Mouse (Mus musculus) liver, adult 2 months (tissue): ENCODE data around the gene 1700029H14Rik. TPM values are rescaled to one million over a fixed set of nuclear protein-coding genes. Genes with fewer than 3 reads are reported as not detected.

Experiments used
- DNase-seq: peaks from one replicate; pipeline ENCODE4 v3.0.0-alpha.2; 2011; ENCODE audit warnings: low read depth, low spot score; ENCODE audit errors: extremely low read depth
- H3K27ac ChIP-seq: fragments of 200-500 bp; replicated peaks from 2 replicates; pipeline ENCODE4 v1.5.1; 2012; ENCODE audit warnings: low read depth, mild to moderate bottlenecking, control low read depth, inconsistent platforms, low read length; ENCODE audit not compliant: insufficient read depth
- H3K27me3 ChIP-seq: fragments of 200-500 bp; 2 replicates; pipeline ENCODE4 v1.6.1; 2012; ENCODE audit warnings: mild to moderate bottlenecking, moderate library complexity, low read length, inconsistent platforms; ENCODE audit not compliant: control insufficient read depth, insufficient read depth
- H3K36me3 ChIP-seq: fragments of 200-500 bp; 2 replicates; pipeline ENCODE4 v1.6.1; 2012; ENCODE audit warnings: low read length, inconsistent platforms; ENCODE audit not compliant: control insufficient read depth, insufficient read depth
- H3K4me1 ChIP-seq: fragments of 200-500 bp; 2 replicates; pipeline ENCODE4 v1.6.1; 2011; ENCODE audit warnings: low read length; ENCODE audit not compliant: control insufficient read depth, insufficient read depth
- H3K4me3 ChIP-seq: fragments of 200-500 bp; 2 replicates; pipeline ENCODE4 v1.5.1; 2011; ENCODE audit warnings: low read depth, mild to moderate bottlenecking, control low read depth, low read length, moderate library complexity; ENCODE audit not compliant: insufficient read depth
- H3K79me2 ChIP-seq: fragments of 200-500 bp; 2 replicates; pipeline ENCODE4 v1.6.1; 2012; ENCODE audit warnings: inconsistent platforms, mild to moderate bottlenecking, low read length, moderate library complexity; ENCODE audit not compliant: control insufficient read depth, insufficient read depth
- H3K9ac ChIP-seq: fragments of 200-500 bp; 2 replicates; pipeline ENCODE4 v1.6.1; 2012; ENCODE audit warnings: low read depth, mild to moderate bottlenecking, control low read depth, inconsistent platforms, low read length
- CTCF ChIP-seq: fragments of 200-500 bp; IDR thresholded peaks from 2 replicates; pipeline ENCODE4 v1.5.1; 2011; ENCODE audit warnings: low read depth, low read length, control low read depth
- POLR2A ChIP-seq: fragments of 200-500 bp; IDR thresholded peaks from 2 replicates; pipeline ENCODE4 v1.6.1; 2011; ENCODE audit warnings: low read length, control low read depth; ENCODE audit not compliant: insufficient read depth; ENCODE audit errors: extremely low read depth
- WGBS: fragments of 180-500 bp; shearing (Covaris S2); methylation state at CpG from one replicate; pipeline ENCODE4 v1.1.7; 2018; 5-methylcytosine and 5-hydroxymethylcytosine counted together
- polyA plus RNA-seq: library from polyadenylated mRNA; depleted of rRNA; stranded (reverse); fragments of >200 nt; gene quantifications from 2 replicates; pipeline ENCODE4 v1.2.3, GENCODE M21; 2012; rRNA removed
- total RNA-seq: library from RNA; depleted of rRNA; stranded (reverse); fragments of >200 nt; gene quantifications from 2 replicates; pipeline ENCODE4 v1.2.3, GENCODE M21; 2014; rRNA removed

Gene 1700029H14Rik
- total and polyA plus RNA-seq, 2 experiments: not detected

GRCm38 (mm10) chr8:13512016-13512415 is 50.2 kb downstream of the 1700029H14Rik start:
- Histone ChIP-seq H3K27me3 (no peaks in the 10 kb centered on the region), H3K4me3 (no peak overlapping the region), H3K27ac (no peak overlapping the region), H3K9ac (no peak overlapping the region), H3K36me3 (no peaks in the 10 kb centered on the region), H3K79me2 (no peaks in the 10 kb centered on the region), H3K4me1 (peaks cover 15% of the 10 kb centered on the region)
- DNase-seq: no peak
- WGBS: 89% methylated on average over 5 of the region's 5 CpGs
- no peak for TF ChIP-seq CTCF

DNA sequence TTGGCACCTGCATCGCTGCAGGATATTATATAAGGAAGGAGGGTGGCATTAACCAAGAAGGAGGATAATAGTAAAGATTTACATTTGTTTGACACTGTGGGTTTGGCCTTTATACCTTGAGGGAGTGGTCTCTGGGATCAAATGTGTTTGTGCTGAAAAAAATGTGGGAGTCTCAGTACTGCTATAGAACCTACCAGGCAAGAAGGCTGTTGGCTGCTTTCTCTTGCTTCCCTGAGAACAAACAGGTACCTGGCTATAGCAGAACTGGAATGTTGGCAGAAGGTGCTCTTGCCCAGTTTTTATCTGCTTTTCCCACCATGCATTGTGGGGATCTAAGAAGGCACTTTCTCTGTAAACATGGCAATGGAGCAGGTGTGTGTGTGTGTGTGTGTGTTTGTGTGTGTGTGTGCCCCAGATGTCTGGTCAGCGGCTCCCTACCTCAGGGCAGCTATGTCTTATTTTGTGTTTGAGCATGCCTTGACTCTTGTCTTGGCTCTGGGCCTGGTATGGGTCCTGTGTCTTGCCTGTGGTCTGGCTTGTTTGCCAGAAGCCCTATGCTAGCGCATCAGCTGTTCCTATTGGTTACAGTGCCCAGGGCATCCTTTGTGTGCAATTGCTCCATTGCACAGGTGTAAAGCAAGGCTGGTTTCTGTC is 54.9 kb downstream of the 1700029H14Rik start:
- H3K9ac ChIP-seq: no peak overlapping the region
- no peaks in the 10 kb centered on the region for H3K79me2 ChIP-seq
- 29% methylated on average over 3 of the region's 3 CpGs for WGBS
- DNase-seq: no peak
- no peak overlapping the region for H3K4me3 ChIP-seq
- peak overlapping the region; percentile 61 for H3K27ac ChIP-seq
- H3K36me3 ChIP-seq: no peaks in the 10 kb centered on the region
- H3K4me1 ChIP-seq: peaks cover 17% of the 10 kb centered on the region
- no peaks in the 10 kb centered on the region for H3K27me3 ChIP-seq
- TF ChIP-seq CTCF (no peak), POLR2A (no peak)

GRCm38 (mm10) chr8:13506849-13507248 is 55.4 kb downstream of the 1700029H14Rik start:
- Histone ChIP-seq H3K9ac (no peak overlapping the region), H3K36me3 (no peaks in the 10 kb centered on the region), H3K27me3 (no peaks in the 10 kb centered on the region), H3K27ac (peak overlapping the region; percentile 9; the same call in 1 of the 2 replicates), H3K79me2 (no peaks in the 10 kb centered on the region), H3K4me3 (no peak overlapping the region), H3K4me1 (peaks cover 17% of the 10 kb centered on the region)
- no peak for TF ChIP-seq CTCF
- TF ChIP-seq POLR2A: no peak
- WGBS: 4% methylated on average over 4 of the region's 4 CpGs
- peak; percentile 90 for DNase-seq

DNA sequence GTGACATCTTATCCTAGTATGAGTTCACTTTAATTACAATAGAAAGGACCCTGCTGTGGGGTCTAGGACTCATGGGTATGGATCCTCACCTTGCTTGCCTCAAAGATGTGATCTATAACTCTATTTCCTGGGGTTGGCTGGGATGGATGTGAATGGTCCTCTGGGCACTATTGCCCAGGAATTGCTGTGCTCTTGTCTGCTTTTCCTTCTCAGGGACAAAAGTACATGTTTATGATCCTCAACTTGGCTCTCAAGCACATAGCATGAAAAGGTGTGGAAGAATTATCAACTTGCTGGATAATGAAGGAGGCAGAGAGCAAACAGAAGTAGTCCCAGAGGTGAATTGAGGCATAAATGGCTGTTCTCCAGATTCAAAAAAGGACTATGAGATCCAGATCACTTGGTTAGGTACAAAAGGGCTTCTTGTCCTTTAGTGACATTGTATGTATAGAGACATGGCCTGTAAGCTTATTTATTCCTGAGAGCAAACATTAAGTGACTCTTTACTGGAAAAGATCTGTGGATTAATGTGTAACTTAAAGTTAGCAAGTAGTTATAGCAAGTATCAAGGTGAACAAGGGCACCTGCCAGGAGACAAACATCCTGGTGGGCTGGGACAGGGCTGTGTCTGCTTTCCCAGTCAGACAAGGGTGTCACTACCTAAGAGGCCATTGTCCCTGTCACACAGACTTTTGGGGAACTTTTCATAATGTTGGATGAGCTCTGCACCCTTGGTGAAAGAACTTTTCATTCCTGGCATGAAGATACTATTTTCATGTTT is 57.2 kb downstream of the 1700029H14Rik start:
- Histone ChIP-seq H3K9ac (no peak overlapping the region), H3K79me2 (no peaks in the 10 kb centered on the region), H3K27me3 (no peaks in the 10 kb centered on the region), H3K27ac (no peak overlapping the region), H3K36me3 (no peaks in the 10 kb centered on the region), H3K4me1 (peaks cover 17% of the 10 kb centered on the region), H3K4me3 (no peak overlapping the region)
- peak; percentile 83 for DNase-seq
- TF ChIP-seq CTCF (no peak), POLR2A (no peak)

DNA sequence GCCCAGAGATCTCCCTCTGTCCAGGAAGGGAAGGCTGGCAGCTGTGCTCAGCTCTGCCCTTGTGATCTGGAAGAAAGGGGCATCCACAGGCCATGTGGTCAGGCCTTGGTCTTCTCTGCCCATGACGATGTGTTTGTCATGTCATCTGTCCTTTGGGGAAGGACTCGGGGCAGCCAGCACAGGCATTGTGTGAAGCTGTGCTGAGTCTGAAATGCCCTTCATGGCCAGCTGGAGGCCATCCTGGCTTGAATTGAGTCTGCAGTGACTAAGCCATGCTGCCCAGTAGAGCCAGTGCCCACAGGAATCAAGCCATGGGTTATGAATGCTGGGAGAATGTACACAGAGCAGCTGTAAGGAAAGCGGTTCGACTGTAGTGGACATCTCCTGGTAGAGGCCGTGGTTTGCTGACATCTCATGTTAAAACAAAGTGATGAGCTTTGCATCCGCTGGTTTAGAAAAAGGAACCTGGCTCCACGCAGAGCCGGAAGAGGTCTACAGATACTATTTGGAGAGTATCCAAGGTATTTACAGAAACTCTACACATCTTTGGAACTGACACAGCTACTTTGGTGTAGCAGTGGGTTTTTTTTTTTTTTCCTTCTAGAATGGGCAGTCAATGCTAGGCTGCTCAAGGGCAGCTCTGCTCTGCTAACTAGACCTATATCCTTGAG is 58.2 kb downstream of the 1700029H14Rik start:
- 0 out of 2 replicates have a peak overlapping the region, but pooled peaks have one; percentile 1 for H3K27ac ChIP-seq
- no peak for TF ChIP-seq CTCF
- no peak for TF ChIP-seq POLR2A
- DNase-seq: no peak

GRCm38 (mm10) chr8:13501221-13501620 is 61.0 kb downstream of the 1700029H14Rik start:
- peaks cover 4% of the 10 kb centered on the region for H3K4me1 ChIP-seq
- no peak overlapping the region for H3K27ac ChIP-seq
- 93% methylated on average over 3 of the region's 3 CpGs for WGBS
- no peak overlapping the region for H3K9ac ChIP-seq
- H3K79me2 ChIP-seq: no peaks in the 10 kb centered on the region
- no peaks in the 10 kb centered on the region for H3K27me3 ChIP-seq
- no peaks in the 10 kb centered on the region for H3K36me3 ChIP-seq
- H3K4me3 ChIP-seq: no peak overlapping the region
- TF ChIP-seq CTCF: no peak
- no peak for TF ChIP-seq POLR2A
- no peak for DNase-seq

More for the DNA sequence above, 58.2 kb downstream of the 1700029H14Rik start:
- H3K9ac ChIP-seq: no peak overlapping the region
- no peaks in the 10 kb centered on the region for H3K36me3 ChIP-seq
- H3K79me2 ChIP-seq: no peaks in the 10 kb centered on the region
- H3K4me3 ChIP-seq: no peak overlapping the region
- peaks cover 17% of the 10 kb centered on the region for H3K4me1 ChIP-seq
- no peaks in the 10 kb centered on the region for H3K27me3 ChIP-seq
- WGBS: 64% methylated on average over 8 of the region's 8 CpGs

Other genes with a start within 250 kb of the 1700029H14Rik start
- 12.8 and 13.2 TPM in 2 replicates for gene Tfdp1, start 223.7 kb downstream of the 1700029H14Rik start, total RNA-seq
- 12.9 TPM in 2 replicates for gene Tfdp1, start 223.7 kb downstream of the 1700029H14Rik start, polyA plus RNA-seq
- not detected in 2 replicates for gene Atp4b, start 165.6 kb downstream of the 1700029H14Rik start, total RNA-seq
- gene Atp4b, start 165.6 kb downstream of the 1700029H14Rik start, polyA plus RNA-seq: not detected in 2 replicates
- not detected in 2 replicates for gene Grk1, start 157.4 kb downstream of the 1700029H14Rik start, total RNA-seq
- not detected in 2 replicates for gene Grk1, start 157.4 kb downstream of the 1700029H14Rik start, polyA plus RNA-seq
- not detected in 2 replicates for gene Tmem255b, start 127.3 kb downstream of the 1700029H14Rik start, total RNA-seq
- gene Tmem255b, start 127.3 kb downstream of the 1700029H14Rik start, polyA plus RNA-seq: 0.19 and 0.35 TPM in 2 replicates
- 23.9 and 25.5 TPM in 2 replicates for gene Gas6, start 68.0 kb downstream of the 1700029H14Rik start, total RNA-seq
- gene Gas6, start 68.0 kb downstream of the 1700029H14Rik start, polyA plus RNA-seq: 36.6 and 50.5 TPM in 2 replicates
- 10.3 TPM in 2 replicates for gene Rasa3, start 115.1 kb upstream of the 1700029H14Rik start, total RNA-seq
- gene Rasa3, start 115.1 kb upstream of the 1700029H14Rik start, polyA plus RNA-seq: 6.1 and 6.6 TPM in 2 replicates
- gene Cfap97d2, start 143.4 kb upstream of the 1700029H14Rik start, total RNA-seq: not detected in 2 replicates
- not detected in 2 replicates for gene Cfap97d2, start 143.4 kb upstream of the 1700029H14Rik start, polyA plus RNA-seq
- gene Cdc16, start 195.2 kb upstream of the 1700029H14Rik start, total RNA-seq: 27.8 and 28.3 TPM in 2 replicates
- 12.2 and 13.5 TPM in 2 replicates for gene Cdc16, start 195.2 kb upstream of the 1700029H14Rik start, polyA plus RNA-seq
- 5.3 and 5.6 TPM in 2 replicates for gene Upf3a, start 223.2 kb upstream of the 1700029H14Rik start, total RNA-seq
- 3.1 and 3.2 TPM in 2 replicates for gene Upf3a, start 223.2 kb upstream of the 1700029H14Rik start, polyA plus RNA-seq